Mouse (Mus musculus) WW6 (cell line): ENCODE measurements at regions not wholly inside any gene's neighbourhood (a gene's known extent, or its start where the extent isn't known, plus 50 kb on each side); places are given as distances from the start of the nearest gene placed in this dataset.

Source experiments
- DNase-seq: peaks from one replicate; pipeline ENCODE4 v3.0.0-alpha.2; 2013; ENCODE audit warnings: low read depth, low spot score

GRCm38 (mm10) chr6:105549366-105549765, 128.1 kb upstream of the Cntn4 start:
- DNase-seq: peak; percentile 7

- DNase-seq: no peak
Measured at GRCm38 (mm10) chr6:105568301-105568700, 109.2 kb upstream of the Cntn4 start.

GRCm38 (mm10) chr6:105569103-105569502, 108.4 kb upstream of the Cntn4 start:
- no peak for DNase-seq

GRCm38 (mm10) chr6:105604234-105604633, 73.2 kb upstream of the Cntn4 start:
- no peak for DNase-seq
